Mouse (Mus musculus) CH12F3 (cell line): Measurements from ENCODE around the gene Slitrk6.

Experiments
- in situ Hi-C: fragments of 300-500 bp; cut with MboI; formaldehyde crosslinking; loops from 2 replicates; pipeline ENCODE4 v1.14.3; 2020; ENCODE audit warnings: low sequenced_read_pairs

Gene Slitrk6

GRCm38 (mm10) chr14:110754484-110755307, at the start of gene Slitrk6:
Slitrk6 (minus strand) TSS chr14:110755149.
- in situ Hi-C loops: no loop called here

- in situ Hi-C loops: no loop called here
Measured at GRCm38 (mm10) chr14:110777546-110777945, 22.6 kb upstream of the Slitrk6 start.

- in situ Hi-C loops: no loop called here
Measured at GRCm38 (mm10) chr14:110770694-110771093, 15.7 kb upstream of the Slitrk6 start.

GRCm38 (mm10) chr14:110762588-110763220, 7.8 kb upstream of the Slitrk6 start:
- in situ Hi-C loops: no loop called here

DNA sequence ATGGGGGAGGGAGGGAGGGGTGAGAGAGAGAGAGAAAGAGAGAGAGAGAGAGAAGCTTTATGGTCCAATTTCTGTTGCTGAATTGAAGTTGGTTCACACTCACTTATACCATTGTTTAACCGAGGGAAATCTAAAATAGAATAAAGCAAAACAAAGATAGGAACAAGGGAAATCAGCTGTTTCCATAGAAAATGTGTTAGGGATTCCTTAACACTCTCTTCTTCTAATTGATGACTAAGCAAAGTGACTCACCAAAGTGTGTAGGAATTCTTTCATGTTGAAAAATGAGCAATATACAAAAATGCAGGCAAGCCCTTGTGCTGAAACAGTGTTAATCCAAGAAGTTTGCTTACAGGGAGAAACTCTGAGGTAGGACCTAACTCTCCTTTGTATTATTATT, 6.0 kb upstream of the Slitrk6 start:
- in situ Hi-C loops: no loop called here

DNA sequence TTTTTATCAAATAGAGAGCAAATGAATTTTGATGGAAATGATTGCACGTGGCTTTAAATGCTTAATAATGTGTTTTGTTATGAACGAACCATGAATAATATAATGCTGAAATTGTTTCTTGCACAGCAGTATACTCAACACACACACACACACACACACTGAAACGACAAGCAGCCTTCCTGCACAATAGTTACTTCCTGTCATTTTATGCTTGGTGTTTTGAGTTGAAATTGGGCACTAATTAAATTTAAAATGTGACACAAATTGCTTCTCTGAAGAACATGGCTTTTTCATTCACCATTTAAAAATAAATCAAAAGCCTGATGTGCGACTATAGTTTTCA, 330 bp upstream of the Slitrk6 start:
- in situ Hi-C loops: no loop called here

GRCm38 (mm10) chr14:110739861-110740260, 15.1 kb downstream of the Slitrk6 start:
- in situ Hi-C loops: no loop called here

GRCm38 (mm10) chr14:110739368-110739767, 15.6 kb downstream of the Slitrk6 start:
- in situ Hi-C loops: no loop called here

DNA sequence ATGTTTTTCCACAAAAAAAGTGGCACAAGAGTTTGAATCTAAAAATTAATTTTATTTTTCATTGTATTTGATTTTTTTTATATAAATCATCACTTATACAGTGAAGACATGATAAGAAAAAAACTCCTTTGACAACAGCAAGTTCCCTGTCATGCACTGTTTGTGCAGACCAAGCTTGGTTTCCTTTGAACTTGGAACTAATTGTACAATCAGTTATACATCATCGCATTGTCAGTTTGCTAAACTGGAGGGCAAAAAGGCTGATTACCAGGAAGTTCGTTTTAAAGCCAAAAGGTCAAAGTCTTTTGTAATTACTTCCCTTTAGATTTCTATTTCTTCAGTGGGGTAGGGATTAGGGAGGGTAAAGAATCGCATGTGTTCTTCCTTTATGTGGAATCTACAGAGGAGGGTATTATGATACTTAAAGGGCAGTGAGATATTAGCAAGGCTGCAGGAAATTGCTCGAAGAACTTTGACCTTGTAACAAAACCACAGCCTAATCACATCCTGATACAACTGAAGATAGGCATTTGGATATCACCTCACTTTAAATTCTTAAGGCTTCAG, 26.5 kb downstream of the Slitrk6 start:
- in situ Hi-C loops: no loop called here

DNA sequence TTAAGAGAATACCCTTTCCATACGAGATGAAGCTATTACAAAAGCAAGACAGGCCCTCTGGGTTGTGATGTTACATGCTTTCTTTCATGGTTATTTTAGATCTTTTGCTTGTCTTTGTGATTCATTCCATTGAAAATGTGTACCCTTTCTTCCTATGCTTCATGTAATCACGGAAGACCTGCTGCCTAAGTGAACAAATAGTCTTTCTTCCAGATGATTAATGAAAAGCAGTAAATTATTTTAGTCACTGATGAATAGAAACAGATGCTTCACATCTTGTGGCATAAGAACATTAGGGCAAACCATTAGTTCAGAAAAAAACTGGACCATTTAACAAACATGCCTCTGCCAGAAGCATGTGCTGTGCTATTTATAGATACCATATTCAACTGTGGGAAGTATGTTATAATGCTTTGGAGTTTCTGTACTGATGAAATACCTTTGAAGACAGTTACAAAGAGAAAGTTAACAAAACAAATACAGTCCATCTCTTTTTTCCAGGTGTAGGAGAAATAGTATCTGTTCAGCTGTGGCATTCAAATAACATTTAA, 30.8 kb downstream of the Slitrk6 start:
- in situ Hi-C loops: no loop called here
